Mouse (Mus musculus): ENCODE measurements around the gene Sympk. TPM values are rescaled to one million over a fixed set of nuclear protein-coding genes. Genes with fewer than 3 reads are reported as not detected.

Gene Sympk
- polyA plus RNA-seq, 1 experiment from 2014 or later, result 22.7 TPM

GRCm38 (mm10) chr7:19002848-19003498 lies 21.2 kb upstream of the Sympk start:
- Histone ChIP-seq H3K4me3 (ENCODE audit: low read depth, low read length) (peak overlapping the region; percentile 37), H3K27me3 (replicated peaks; ENCODE audit: control insufficient read depth, insufficient read depth, low read length) (no peaks in the 10 kb centered on the region), H3K4me2 (ENCODE audit: low read length) (peak overlapping the region; percentile 69), H3K27ac (ENCODE audit: low read depth, low read length) (peak overlapping the region; percentile 54), H3K4me1 (ENCODE audit: control insufficient read depth, insufficient read depth, low read length) (peaks cover 14% of the 10 kb centered on the region), H3K9ac (ENCODE audit: low read length) (peak overlapping the region; percentile 77), H3K36me3 (ENCODE audit: control insufficient read depth, insufficient read depth, low read length) (peaks cover 28% of the 10 kb centered on the region), H3K9me3 (replicated peaks; ENCODE audit: control insufficient read depth, low read length) (no peaks in the 10 kb centered on the region)
- 3% methylated on average over 16 of the region's 17 CpGs for WGBS
- peak; percentile 71 for ATAC-seq
- DNase-seq (ENCODE audit: low spot score), result peak; percentile 97

- H3K27ac ChIP-seq (ENCODE audit: low read depth, low read length), result peak within 1 kb of the TSS; percentile 90
- peak within 1 kb of the TSS; percentile 93 for H3K9ac ChIP-seq (ENCODE audit: low read length)
- H3K36me3 ChIP-seq (ENCODE audit: control insufficient read depth, insufficient read depth, low read length), result peaks cover 30% of the 10 kb centered on the region
- H3K4me3 ChIP-seq (ENCODE audit: low read depth, low read length), result peak within 1 kb of the TSS; percentile 92
- DNase-seq (ENCODE audit: low spot score) (peak; percentile 98), ATAC-seq (peak; percentile 80)
- H3K27me3 ChIP-seq (replicated peaks; ENCODE audit: control insufficient read depth, insufficient read depth, low read length), result no peaks in the 10 kb centered on the region
- peaks cover 14% of the 10 kb centered on the region for H3K4me1 ChIP-seq (ENCODE audit: control insufficient read depth, insufficient read depth, low read length)
- H3K4me2 ChIP-seq (ENCODE audit: low read length), result peak within 1 kb of the TSS; percentile 99
- WGBS, result under 1% methylated on average over 83 of the region's 90 CpGs
- H3K9me3 ChIP-seq (replicated peaks; ENCODE audit: control insufficient read depth, low read length), result no peaks in the 10 kb centered on the region
Observed at GRCm38 (mm10) chr7:19003902-19004630, 20.1 kb upstream of the Sympk start, which contains the start of gene Irf2bp1. Irf2bp1 (plus strand) TSS chr7:19004044.

DNA sequence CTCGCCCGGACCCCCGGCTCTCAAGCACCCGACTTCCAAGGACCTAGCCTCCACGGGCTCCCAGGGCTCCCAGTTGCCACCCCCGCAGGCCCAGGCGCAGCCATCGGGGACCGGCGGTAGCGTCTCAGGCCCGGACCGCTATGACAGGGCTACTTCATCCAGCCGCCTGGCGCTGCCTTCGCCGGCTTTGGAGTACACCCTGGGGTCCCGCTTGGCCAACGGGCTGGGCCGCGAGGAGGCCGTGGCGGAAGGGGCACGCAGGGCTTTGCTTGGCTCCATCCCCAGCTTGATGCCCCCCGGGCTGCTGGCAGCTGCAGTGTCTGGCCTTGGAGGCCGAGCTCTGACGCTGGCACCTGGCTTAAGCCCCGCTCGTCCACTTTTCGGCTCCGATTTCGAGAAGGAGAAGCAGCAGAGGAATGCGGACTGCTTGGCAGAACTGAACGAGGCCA lies 19.5 kb upstream of the Sympk start:
- 5% methylated on average over 34 of the region's 34 CpGs for WGBS
- Histone ChIP-seq H3K4me3 (ENCODE audit: low read depth, low read length) (peak overlapping the region; percentile 92), H3K9me3 (replicated peaks; ENCODE audit: control insufficient read depth, low read length) (no peaks in the 10 kb centered on the region), H3K4me1 (ENCODE audit: control insufficient read depth, insufficient read depth, low read length) (peaks cover 14% of the 10 kb centered on the region), H3K27ac (ENCODE audit: low read depth, low read length) (peak overlapping the region; percentile 90; the same call in 1 of the 2 replicates), H3K4me2 (ENCODE audit: low read length) (peak overlapping the region; percentile 99), H3K27me3 (replicated peaks; ENCODE audit: control insufficient read depth, insufficient read depth, low read length) (no peaks in the 10 kb centered on the region), H3K36me3 (ENCODE audit: control insufficient read depth, insufficient read depth, low read length) (peaks cover 30% of the 10 kb centered on the region), H3K9ac (ENCODE audit: low read length) (peak overlapping the region; percentile 93)
- DNase-seq (ENCODE audit: low spot score) (no peak), ATAC-seq (peak; percentile 1; the same call in 1 of the 2 replicates)

- H3K36me3 ChIP-seq (ENCODE audit: control insufficient read depth, insufficient read depth, low read length), result peaks cover 30% of the 10 kb centered on the region
- no peak for ATAC-seq
- peak overlapping the region; percentile 92 for H3K4me3 ChIP-seq (ENCODE audit: low read depth, low read length)
- no peaks in the 10 kb centered on the region for H3K27me3 ChIP-seq (replicated peaks; ENCODE audit: control insufficient read depth, insufficient read depth, low read length)
- WGBS, result 77% methylated on average over 34 of the region's 34 CpGs
- H3K4me2 ChIP-seq (ENCODE audit: low read length), result peak overlapping the region; percentile 99
- DNase-seq (ENCODE audit: low spot score), result no peak
- peak overlapping the region; percentile 93; the same call in 1 of the 2 replicates for H3K9ac ChIP-seq (ENCODE audit: low read length)
- H3K9me3 ChIP-seq (replicated peaks; ENCODE audit: control insufficient read depth, low read length), result no peaks in the 10 kb centered on the region
- no peak overlapping the region for H3K27ac ChIP-seq (ENCODE audit: low read depth, low read length)
- H3K4me1 ChIP-seq (ENCODE audit: control insufficient read depth, insufficient read depth, low read length), result peaks cover 14% of the 10 kb centered on the region
Observed at GRCm38 (mm10) chr7:19005417-19006121, 18.6 kb upstream of the Sympk start.

DNA sequence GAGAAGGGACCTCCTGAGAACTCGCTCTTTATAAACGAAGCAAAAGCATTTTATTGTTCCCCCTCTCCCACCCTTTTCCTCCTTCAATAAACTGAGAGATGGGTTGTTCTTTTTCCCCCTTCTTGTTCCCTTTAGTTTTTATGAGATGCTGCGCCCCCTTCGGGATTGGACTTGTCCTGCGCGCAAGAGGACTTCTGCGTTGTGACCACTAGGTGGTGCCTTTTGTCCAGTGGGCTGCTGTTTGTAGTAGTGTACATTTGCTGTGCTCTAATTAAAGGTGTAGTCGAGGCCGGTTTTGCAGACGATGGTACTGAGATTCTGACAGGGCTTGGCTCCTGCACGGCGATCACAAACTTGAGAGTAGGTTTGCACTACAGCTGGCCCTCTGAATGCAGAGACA lies 17.7 kb upstream of the Sympk start:
- H3K9me3 ChIP-seq (replicated peaks; ENCODE audit: control insufficient read depth, low read length), result no peaks in the 10 kb centered on the region
- H3K9ac ChIP-seq (ENCODE audit: low read length), result no peak overlapping the region
- peaks cover 30% of the 10 kb centered on the region for H3K36me3 ChIP-seq (ENCODE audit: control insufficient read depth, insufficient read depth, low read length)
- peaks cover 14% of the 10 kb centered on the region for H3K4me1 ChIP-seq (ENCODE audit: control insufficient read depth, insufficient read depth, low read length)
- 8% methylated on average over 12 of the region's 12 CpGs for WGBS
- H3K4me2 ChIP-seq (ENCODE audit: low read length), result peak overlapping the region; percentile 99
- DNase-seq (ENCODE audit: low spot score), result peak; percentile 93
- H3K27ac ChIP-seq (ENCODE audit: low read depth, low read length), result no peak overlapping the region
- H3K27me3 ChIP-seq (replicated peaks; ENCODE audit: control insufficient read depth, insufficient read depth, low read length), result no peaks in the 10 kb centered on the region
- no peak overlapping the region for H3K4me3 ChIP-seq (ENCODE audit: low read depth, low read length)
- peak; percentile 19; the same call in 1 of the 2 replicates for ATAC-seq

DNA sequence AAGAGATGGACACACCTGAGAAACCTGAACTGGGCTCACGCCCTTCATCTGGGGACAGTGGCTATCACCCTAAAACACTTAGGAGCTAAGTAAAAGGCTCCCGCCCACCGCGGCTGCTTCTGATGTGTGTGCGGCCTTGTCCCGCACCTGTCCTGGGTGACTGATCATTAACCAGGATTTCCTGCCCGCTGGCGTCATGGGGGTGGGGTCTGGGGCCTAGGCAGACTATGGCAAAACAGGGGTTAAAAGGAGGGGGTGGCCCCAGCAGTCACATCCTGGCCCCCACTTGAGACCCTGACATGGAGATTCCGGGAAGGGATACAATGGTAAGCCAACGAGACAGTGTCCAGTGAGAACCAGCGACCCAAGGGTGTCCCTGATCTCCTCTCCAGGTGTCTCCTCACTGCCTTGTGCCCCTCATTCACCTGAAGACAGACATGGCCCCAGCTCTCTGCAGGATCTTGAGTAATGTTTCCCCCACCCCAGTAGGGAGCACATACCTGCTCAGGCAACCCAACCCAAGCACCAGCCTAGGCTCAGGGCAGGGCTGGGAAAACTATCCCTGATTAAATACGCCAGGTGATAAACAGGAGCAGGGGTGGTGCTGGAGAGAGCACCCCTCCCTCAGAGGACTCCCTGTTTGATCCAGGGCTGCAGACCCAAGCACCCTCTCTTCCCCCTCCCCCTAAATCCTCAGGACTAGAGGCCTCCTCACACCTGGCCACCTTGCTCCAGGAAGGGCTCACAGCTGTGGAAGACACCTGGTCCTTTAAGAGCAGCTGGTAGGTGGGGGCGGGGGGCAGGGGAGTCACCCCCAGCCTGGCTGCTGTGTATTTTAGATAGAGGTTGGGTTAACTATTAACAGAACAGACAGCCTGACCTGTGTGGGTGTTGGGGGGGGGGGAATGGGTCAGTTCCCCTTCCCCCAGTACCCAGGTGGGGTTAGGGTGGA lies 16.9 kb upstream of the Sympk start:
- Histone ChIP-seq H3K36me3 (ENCODE audit: control insufficient read depth, insufficient read depth, low read length) (peaks cover 30% of the 10 kb centered on the region), H3K4me1 (ENCODE audit: control insufficient read depth, insufficient read depth, low read length) (peaks cover 14% of the 10 kb centered on the region), H3K27me3 (replicated peaks; ENCODE audit: control insufficient read depth, insufficient read depth, low read length) (no peaks in the 10 kb centered on the region), H3K4me2 (ENCODE audit: low read length) (no peak overlapping the region), H3K4me3 (ENCODE audit: low read depth, low read length) (no peak overlapping the region), H3K9ac (ENCODE audit: low read length) (no peak overlapping the region), H3K9me3 (replicated peaks; ENCODE audit: control insufficient read depth, low read length) (no peaks in the 10 kb centered on the region), H3K27ac (ENCODE audit: low read depth, low read length) (no peak overlapping the region)
- ATAC-seq (no peak), DNase-seq (ENCODE audit: low spot score) (no peak)
- WGBS, result 84% methylated on average over 13 of the region's 13 CpGs

GRCm38 (mm10) chr7:19010581-19010980 lies 13.6 kb upstream of the Sympk start:
- ATAC-seq (no peak), DNase-seq (ENCODE audit: low spot score) (no peak)
- H3K36me3 ChIP-seq (ENCODE audit: control insufficient read depth, insufficient read depth, low read length), result peaks cover 22% of the 10 kb centered on the region
- 84% methylated on average over 7 of the region's 7 CpGs for WGBS
- no peak overlapping the region for H3K9ac ChIP-seq (ENCODE audit: low read length)
- H3K4me3 ChIP-seq (ENCODE audit: low read depth, low read length), result no peak overlapping the region
- no peak overlapping the region for H3K4me2 ChIP-seq (ENCODE audit: low read length)
- no peaks in the 10 kb centered on the region for H3K9me3 ChIP-seq (replicated peaks; ENCODE audit: control insufficient read depth, low read length)
- H3K27ac ChIP-seq (ENCODE audit: low read depth, low read length), result no peak overlapping the region
- no peaks in the 10 kb centered on the region for H3K27me3 ChIP-seq (replicated peaks; ENCODE audit: control insufficient read depth, insufficient read depth, low read length)
- peaks cover 3% of the 10 kb centered on the region for H3K4me1 ChIP-seq (ENCODE audit: control insufficient read depth, insufficient read depth, low read length)
